Mouse (Mus musculus): Measurements from ENCODE around the gene Gm2174. TPM values are rescaled to one million over a fixed set of nuclear protein-coding genes. Genes with fewer than 3 reads are reported as not detected.
A peak's percentile ranks its signal among the peaks of the same experiment; 100 is the strongest.

Gene Gm2174
- polyA plus RNA-seq (2017; shearing (Covaris generic)) = 10 to 100 TPM in 1 of 3 experiments, 1 to 10 TPM in 1, not detected in 1; 6.0 to 14.8 TPM

DNA sequence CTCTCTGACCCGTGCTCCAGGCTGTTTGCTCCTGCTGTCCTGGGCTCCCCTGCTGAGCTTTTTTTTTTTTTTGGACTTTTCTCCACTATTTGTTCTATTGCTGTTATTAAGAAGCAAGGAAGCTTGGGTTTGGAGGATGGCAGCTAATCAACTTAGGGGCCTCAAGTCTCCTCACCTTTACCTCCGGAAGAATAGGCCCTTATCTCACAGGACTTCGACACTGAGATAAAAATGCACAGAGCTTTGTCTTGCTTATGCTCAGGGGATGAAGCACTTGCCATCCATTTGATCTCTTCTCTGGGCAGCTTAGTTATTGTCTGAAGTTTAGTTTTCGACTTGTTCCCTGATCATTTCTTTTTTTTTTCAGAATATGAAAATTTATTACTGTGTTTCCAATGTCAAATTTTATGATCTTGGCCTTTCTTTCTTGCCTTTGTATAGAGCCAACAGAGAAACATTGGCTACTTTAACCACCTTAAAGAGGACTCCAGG lies at the start of gene Gm2174:
Gene Gm2174, plus strand, starts transcription at position 442 of the 492 bp plus-strand sequence.
- no peak for ATAC-seq

DNA sequence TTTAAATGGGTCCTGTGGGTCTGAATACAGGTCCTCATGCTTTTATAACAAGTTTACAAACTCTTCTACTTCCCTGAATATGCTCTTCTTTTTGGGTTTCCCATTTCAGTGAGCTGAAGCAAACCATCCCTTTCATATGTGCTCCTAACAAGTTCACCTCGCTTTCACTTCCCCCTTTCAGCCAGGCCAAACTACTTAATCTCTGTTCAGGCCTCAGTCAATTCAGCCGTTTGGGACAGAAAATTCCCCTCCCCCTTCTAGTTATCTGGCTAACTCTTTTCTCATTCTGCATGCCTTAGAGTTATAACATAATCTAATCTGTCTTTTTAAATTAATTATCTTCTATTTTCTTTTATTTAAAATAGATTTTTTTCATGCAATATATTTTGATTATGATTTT lies 43.1 kb upstream of the Gm2174 start:
- no peak for ATAC-seq

DNA sequence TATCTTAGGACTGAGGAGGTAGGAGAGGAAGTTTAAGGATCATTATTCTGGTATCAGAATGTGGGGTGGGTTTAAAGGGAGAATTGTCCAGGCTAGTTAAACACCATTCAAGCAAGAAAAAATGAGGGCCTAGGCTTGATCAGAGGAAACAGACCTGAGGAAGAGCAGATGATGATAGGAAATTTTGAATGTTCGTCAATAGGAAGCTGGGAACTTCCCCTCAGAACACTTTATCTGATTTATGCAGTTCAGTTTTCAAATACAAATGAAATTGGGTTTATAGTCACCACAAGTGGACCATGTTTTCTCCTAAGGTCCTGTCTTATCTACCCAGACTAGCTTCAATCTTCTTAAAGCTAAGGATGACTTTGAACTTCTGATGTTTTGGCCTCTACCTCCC lies 42.3 kb upstream of the Gm2174 start:
- peak; percentile 81 for ATAC-seq

DNA sequence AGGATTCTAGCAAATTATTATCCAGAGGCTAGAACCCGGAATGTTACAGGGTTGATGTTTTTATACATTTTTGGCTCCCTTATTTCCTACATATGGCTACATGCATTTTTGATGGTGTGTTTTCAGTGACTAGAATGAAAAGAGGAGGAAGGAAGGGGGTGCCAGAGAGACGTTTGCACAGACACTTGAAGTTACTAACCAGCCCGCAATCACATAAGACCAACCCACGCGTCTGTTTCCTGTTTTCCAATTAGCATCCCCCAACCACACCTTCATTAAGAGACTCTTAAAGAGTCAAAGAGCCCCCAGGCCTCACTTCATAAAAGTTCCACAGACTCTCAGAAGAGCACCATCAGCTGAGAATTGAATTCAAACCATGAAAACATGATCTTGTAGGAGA lies 41.6 kb upstream of the Gm2174 start:
- peak; percentile 75 for ATAC-seq

DNA sequence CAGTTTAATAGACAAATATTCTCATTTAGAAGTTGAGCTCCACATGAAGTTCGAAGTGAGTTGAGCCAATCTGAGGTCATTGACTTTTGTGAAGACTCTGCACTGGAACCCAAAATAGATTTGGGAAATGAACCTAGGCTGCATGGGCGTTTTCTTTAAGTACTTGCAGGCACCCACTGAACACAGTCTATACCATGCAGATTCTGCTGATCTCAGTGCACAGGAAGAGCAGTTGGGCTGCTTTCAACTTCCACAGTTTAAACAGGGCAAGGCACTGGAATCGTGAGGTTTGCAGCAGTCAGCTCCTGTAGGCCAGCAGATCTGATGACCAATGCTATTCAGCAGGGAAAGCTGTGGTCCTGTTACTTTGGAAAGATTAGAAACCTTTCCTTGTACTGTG lies 31.5 kb upstream of the Gm2174 start:
- no peak for ATAC-seq

DNA sequence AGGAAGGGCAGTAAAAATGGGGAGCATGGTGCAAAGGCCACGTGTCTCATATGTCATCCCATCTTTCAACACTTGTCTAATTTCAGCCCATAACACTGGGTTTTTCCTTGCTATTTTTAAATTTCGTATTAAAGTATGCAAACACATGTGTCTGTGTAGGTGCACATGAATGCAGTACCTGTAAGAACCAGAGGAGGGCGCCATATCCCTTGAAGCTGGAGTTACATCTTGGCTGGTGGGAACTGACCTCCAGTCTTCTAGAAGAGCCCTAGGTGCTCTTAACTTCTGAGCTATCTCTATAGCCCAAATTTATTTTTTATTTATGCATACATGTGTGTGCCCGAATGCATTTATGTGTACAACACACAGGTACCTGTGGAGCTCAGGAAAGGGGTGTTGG lies 30.2 kb upstream of the Gm2174 start:
- no peak for ATAC-seq

DNA sequence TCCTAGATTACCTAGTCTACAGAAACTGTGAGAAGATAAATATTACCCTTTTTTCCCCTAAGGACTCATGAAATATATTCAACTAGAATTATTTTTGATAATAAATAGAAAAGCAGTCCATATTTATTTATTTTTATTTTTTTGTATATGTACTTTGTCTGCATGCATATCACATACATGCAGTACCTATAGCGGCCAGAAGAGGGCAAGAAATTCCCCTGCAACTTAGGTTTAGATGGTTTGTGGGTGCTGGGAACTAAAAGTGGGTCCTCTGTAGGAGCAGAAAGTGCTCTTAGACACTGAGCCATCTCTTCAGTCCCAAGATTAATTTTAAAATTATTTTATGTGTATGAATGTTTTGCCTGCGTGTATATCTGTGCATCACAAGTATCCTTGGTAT lies 17.2 kb upstream of the Gm2174 start:
- ATAC-seq = no peak

DNA sequence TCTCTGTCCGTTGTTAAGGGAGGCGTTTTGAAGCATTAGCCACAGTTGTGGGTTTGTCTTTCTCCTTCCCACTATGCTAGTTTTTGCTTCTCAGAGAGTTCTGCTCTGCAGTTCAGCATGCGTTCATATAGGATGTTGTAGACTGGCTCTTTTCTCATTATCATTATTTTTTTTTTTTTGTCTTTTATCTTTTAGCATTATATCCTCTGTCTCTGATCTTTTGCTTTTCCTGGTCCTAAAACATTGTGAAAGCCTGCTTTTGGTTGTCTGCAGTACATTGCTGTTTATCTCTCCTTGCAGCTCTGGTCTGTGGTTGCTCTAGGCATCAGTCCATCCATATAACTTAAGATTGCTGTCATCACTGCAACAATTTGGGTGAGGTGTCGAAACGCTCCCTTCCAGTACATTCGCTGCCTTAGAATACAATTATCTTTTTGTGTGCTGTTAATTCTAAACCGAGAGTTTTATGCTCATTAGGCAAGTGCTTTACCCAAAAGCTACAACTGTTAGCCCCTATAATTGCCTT lies 11.9 kb upstream of the Gm2174 start:
- ATAC-seq = no peak

DNA sequence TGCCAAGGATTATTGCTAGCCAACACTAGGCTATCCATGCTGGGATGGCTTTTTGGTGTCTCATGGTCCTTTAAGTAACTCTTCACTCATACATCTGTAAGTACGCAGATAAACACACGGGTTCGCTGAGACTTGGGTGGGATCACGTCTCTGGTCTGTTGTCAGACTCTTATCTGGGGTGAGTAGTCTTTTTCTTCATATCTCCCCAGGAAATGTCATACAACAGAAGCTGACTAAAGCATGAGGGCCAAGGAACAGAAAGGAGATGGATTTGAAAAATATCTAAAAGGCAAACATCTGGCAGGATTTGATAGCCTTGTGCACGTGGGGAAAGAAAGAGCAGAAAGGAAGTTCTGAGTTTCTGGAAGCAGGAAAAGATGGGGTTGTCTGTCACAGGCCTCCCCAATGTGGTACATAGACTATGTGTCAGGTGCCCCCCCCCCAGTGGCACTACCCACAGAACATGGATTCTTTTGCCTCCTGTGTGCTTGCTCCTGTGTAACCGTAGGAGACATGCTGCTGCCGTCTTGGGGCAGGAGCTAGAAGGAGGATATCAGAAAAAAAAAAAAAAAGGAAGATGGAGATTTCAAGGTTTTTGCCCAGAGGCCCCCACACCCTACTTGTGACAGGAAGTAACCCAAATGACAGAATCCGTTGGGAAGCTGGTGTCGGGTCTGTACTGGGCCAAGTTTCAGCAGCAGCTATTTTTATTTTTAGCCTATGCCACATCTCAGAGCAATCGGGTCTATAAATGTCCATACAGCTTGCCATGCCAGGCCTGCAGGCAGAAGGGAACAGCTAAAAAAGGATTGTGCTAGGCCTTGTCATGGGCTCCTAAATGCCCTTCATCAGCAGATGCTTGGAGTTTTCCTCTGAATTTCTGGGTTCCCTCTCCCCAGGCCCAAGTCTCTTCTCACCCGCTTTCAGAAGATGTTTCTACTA lies 1.0 kb upstream of the Gm2174 start:
- no peak for ATAC-seq

DNA sequence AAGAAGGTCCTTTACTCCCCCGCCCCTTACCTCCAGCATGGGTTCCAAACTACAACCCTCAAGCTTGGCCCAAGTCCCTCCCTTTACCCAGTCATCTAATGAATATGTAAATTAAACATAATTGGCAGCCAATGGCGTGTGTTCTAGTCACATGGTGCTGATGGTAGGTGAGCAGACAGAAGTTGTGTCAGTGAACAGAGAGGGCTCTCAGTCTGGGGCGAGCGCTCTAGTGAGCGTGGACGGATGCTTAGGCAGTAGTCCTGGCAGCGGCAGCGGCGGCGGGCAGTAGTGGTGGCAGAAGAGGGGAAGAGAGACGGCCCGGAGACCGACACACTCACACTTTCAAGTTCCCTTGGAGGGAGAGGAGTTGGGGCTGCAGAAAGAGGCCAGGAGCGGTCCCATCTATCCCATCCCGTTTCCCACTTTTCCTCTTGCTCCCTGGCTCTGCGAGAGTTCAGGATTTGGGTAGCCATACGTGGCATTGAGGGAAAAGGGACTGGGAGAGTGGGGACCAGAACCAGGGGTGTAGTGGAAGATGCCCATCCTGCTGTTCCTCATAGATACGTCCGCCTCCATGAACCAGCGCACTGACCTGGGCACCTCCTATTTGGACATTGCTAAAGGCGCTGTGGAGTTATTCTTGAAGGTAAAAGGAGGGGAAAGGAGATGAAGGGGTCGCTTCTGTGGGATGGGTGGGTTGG lies 7.1 kb downstream of the Gm2174 start, which contains the start of gene Ints6l:
Gene Ints6l, plus strand, starts transcription at position 187 of the 701 bp plus-strand sequence.
- ATAC-seq = peak; percentile 82

DNA sequence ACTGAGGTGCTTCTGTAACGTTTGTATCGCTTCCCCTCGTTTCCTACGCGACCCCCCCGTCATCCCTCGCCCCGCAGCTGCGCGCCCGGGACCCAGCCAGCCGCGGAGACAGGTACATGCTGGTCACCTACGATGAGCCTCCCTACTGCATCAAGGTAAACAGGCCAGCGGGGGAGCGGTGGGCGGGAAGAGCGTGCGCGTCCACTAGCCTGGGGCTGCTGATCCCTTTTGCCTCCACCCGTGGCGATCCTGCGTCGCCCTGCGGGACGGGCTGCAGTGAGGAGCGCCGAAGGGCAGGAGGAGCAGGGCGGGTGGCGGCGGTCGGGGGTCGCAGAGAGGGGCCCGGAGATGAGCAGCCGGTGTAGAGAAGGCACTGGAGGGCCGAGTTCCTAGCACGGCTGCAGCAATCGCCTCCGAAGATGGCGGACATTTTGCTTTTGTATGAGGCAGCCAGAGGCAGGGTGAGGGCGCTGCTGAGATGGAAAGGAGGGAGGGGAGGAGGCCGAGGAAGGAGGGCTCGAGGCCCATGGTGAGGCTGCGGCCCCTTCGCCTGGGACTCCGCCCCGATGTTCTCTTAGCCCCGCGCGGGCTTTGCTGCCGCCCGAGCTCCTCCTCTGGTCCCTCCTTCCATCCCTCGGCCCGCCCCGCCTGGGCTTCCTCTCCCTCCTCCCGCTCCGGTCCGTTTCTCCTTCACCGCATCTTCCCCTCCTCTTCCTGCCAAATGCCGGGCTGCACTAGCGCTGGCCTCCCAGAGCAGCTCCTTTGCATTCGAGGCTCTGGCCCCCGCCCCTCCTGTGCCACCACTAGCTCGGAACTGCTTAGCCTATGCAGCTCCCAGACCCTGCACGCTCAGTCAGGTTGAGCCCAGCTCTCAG lies 7.8 kb downstream of the Gm2174 start:
- peak; percentile 82 for ATAC-seq

DNA sequence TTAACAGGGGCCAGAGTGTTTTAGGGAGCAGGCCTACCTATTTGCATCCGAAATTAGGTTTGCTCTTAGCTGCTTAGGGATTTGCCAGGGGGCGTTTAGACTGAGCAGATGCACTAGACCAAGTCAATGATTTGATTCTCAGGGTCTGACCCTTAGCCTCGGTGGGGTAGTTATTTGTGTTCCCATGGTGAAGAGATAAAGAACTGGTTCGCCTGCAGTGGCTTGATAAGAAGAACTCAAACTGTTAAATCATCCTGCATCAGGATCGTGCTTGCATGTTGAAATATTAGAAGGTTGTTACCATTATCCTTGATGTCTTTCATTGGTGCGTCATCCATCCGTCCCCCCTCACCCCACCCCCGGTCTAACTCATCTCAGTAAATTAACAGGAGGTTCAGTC lies 8.6 kb downstream of the Gm2174 start:
- ATAC-seq = no peak

DNA sequence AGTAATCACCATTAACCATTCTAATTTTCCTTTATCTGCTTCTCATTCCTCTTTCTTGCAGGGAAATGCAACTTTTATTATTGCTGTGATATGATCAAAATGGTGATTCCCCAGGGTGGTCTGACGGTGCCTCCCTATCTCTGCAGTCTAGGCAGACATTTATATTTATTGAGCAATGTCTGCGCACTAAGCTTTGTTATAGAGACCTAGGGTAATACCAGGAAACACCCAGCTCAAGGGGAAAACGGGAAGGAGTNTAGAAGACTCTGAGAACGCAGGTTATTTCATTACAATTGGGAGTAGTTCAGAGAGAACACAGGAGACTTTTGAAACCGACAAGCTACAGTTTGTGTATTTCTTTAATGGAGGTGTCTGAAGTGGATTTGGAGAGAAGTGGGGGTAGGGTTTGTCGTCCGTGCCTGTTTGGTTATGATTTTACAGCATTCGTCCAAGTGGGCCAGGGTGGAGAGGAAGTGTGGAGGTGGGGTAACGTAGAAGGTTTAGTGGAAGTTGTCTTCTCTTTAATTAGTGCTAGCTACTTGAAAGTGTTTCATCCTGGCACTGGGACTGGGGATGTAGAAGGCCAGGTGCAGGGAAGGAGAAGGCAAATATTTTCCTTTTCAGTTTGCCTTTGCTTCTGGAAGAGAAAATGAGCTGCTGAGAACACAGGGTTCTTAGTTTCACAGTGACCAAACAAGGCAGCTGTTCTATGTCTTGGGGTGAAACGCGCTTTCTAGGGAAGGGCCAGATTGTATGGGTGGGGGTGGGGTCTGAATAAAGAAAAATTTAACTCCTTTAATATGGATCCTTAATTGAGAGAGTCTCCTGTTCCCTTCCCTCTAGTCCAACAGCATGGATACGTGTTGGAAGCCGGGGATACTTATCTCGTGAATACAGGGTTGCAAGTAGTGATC lies 14.5 kb downstream of the Gm2174 start:
- ATAC-seq = no peak

DNA sequence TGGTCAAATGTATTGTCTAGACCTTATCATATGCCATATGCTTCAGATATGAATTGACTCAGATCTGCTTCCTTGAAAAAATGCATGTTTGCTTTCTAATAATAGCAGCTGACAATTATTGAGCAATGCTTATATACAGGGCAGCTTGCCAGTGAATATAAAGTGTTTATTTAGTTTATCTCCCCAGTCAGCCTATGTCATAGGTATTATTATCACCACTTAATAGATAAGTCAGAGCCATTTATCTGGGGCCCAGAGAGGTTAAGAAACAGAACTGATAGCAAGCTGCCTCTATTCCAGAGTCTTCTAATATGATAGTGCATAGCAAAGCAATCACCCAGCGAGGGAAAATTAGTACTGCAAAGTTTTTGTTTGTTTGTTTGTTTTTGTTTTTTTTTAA lies 17.1 kb downstream of the Gm2174 start:
- ATAC-seq = no peak

DNA sequence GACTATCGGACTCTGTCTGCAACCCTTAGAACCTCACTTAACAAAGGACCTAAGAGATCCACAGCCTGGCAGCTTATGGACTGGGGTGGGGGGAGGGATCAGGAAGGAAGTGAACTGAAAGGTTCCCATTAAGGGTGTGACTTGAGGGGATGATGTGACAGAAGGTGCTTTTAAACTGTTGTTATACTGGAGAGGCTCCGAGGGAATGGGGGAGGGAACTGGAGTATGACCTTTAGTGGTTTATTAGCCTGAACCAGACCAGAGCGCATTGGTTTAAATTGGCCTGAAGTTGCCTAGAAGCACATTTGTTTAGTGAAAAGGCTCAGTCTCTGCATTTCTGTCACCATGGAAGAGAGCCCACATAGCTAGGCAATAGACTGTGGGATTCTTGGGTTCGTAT lies 19.9 kb downstream of the Gm2174 start:
- ATAC-seq = no peak

DNA sequence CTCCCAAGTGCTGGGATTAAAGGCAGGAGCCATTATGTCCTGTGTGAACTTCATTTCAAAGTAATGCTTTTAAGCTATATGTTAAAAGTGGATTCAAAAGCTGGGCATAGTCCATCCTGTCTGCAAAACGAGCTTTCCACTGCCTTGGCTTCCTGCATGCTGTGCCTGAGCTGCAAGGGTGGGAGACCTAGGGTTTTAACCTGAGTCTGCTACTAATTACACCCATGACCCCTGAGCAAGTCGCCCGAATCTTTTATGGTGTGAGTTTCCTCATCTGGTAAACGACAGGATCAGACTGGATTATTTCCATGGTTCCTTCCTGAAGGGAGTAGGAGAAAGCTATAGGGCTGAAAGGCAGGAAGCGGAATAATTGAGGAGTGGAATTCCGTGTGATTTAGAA lies 20.7 kb downstream of the Gm2174 start:
- ATAC-seq = no peak

DNA sequence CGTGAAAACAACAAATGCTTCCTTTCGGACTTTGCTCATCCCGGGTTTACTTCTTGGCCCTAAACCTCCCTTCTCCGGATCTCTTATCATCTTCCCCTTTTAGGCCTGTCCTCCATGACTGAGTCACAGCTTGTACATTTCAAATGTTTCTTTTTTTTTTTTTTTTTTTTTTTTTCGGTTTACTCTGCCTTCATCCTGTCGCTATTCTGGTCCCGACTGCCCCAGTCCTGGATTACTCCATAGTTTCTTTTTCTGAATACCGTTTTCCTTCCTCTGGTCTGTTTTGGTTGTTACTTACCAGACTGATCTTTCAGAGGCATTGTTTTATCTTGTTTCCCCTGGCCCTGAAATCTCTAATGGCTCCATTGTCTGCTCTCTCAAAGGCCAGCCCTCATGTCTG lies 26.3 kb downstream of the Gm2174 start:
- ATAC-seq = no peak

DNA sequence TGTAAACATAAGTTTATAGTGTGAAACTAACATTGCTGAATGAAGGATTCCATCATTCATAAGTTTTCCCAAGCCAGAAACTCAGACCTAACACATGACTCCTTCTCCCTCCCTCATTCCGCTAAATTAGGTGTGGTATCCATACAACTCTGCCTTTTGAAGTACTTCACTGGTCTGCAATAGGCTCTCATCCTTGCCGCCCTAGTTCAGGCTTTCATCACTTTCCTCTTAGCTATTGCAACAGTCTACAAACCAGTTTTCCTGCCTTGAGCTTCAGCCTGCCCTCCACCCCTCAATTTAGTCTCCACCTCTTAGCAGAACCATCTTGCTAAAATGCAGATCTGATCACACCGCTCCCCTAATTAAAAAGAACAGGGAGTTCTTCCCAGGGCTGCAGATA lies 29.8 kb downstream of the Gm2174 start:
- no peak for ATAC-seq

DNA sequence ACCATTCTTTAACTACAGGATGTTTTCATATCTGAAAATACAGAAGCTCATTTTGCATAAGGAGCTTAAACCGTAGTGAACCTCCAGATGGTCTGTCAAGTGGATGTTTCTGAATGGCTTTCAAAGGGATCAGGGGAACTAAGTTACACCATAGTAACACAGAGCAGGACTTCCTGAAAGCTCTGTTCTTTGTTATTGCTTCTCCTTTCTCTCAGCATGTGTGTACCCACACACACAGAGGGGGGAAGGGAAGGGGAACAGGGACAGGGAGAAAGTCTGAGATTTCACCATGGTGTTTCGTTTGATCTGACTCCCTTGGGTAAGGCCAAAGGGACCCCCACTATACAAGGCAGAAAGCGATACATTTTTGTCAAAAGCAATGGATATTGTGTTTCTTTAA lies 34.1 kb downstream of the Gm2174 start:
- ATAC-seq = no peak

DNA sequence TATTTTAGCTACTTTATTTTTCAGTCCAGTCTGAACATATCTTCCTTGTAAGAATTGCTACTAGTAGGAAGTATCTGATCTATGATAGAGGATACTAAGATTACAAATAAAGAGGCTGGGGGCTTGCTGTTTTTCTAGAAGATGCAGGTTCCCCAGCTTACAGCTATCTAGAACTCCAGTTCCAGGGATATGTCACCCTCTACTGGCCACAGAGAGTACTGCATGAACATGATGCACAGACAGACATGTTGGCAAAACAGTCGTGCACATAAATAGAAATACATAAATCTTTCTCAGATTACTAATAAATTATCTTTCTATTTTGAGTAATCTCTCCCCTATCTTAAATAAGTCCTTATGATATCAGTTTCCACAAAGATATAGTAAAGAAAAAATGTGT lies 42.0 kb downstream of the Gm2174 start:
- ATAC-seq = peak; percentile 50

DNA sequence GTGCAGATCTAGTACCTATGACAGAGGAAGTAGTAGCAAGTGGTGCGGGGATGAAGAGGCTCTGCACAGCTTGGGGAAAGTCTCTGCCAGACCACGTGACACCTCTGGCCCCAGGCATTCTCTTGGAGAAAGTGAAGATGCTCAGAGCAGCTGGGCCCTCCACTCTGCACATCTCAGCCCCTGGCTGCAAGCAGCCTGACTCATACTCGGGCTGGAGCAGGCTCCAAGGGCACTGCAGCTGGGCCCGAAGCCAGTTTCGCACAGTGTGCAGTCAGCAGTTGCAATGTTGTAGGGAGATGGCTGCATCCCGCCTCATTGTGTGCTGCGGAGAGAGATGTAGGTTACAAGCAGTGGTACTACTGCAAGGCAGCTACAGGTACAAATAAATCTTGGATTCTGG lies 49.5 kb downstream of the Gm2174 start:
- no peak for ATAC-seq

Data from inflammation-experienced regulatory T-cells, adult 6 months (primary cell).